Mouse (Mus musculus): Measurements from ENCODE around the gene Slain1. TPM values are rescaled to one million over a fixed set of nuclear protein-coding genes. Genes with fewer than 3 reads are reported as not detected.

Slain1 gene
- polyA plus RNA-seq, 1 experiment: not detected

DNA sequence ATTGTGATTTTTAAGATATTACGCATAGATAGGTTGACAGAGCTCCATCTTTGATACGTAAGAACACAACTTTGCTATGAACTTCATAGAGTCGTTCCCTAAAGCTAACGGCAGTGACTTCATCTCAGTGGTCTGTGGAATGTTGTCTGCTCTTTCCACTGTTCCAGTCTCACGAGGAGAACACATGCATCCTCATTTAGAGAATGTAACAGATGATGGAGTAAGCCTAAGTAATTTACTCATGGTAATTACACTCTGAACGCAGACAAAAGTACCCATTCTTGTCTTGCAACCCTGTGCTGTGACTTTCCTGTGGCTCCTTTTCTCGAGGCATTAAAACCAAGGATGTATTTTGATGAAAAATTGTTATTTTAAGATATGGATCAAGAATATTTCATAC is 104.0 kb downstream of the Slain1 start:
- TF ChIP-seq MYOD1 (IDR thresholded peaks at IDR 0.05; ENCODE audit: control insufficient read depth, insufficient read length, low read depth): no peak
- no peak for TF ChIP-seq CTCF (IDR thresholded peaks at IDR 0.05; ENCODE audit: control insufficient read depth, insufficient read depth, insufficient read length)
- no peak for TF ChIP-seq MYOG (IDR thresholded peaks at IDR 0.05; ENCODE audit: control insufficient read depth, extremely low read depth, insufficient read length)
- no peak for TF ChIP-seq CEBPB (IDR thresholded peaks at IDR 0.05; ENCODE audit: low read depth)
- no peak for TF ChIP-seq USF1 (IDR thresholded peaks at IDR 0.05; ENCODE audit: low read depth)
- TF ChIP-seq FOSL1 (IDR thresholded peaks at IDR 0.05; ENCODE audit: insufficient read depth, low read length, poor library complexity, severe bottlenecking): no peak
- H3ac ChIP-seq (ENCODE audit: control insufficient read depth, insufficient read length, low read depth): no peak overlapping the region
- no peak overlapping the region for H3K4me3 ChIP-seq (ENCODE audit: insufficient read depth, poor library complexity, severe bottlenecking)
- no peaks in the 10 kb centered on the region for H3K27me3 ChIP-seq (ENCODE audit: control insufficient read depth, insufficient read depth, insufficient read length)
- no peaks in the 10 kb centered on the region for H3K79me3 ChIP-seq (ENCODE audit: low read depth)
- H3K79me2 ChIP-seq (ENCODE audit: control insufficient read depth, insufficient read depth): no peaks in the 10 kb centered on the region
- H3K36me3 ChIP-seq (ENCODE audit: control insufficient read depth, insufficient read depth): no peaks in the 10 kb centered on the region

DNA sequence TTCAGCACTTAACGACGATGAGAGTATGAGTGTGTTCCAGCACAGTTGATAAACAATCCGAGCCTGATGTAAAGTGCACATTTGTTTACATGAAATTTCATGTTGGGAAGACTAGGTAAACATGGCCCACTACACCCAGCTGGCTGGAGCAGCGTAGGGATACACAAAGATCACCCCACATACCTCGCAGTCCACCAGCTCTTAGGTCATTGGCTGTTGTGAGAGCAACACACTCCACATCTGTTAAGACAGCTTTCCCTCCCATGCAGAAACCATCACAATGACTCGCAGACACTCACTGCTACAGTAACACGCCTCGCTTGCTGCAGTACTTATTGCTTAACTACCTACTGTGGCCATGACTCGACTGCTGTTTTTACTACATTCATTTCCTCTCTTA is 104.4 kb downstream of the Slain1 start:
- H3K4me3 ChIP-seq (ENCODE audit: insufficient read depth, poor library complexity, severe bottlenecking): no peak overlapping the region
- no peaks in the 10 kb centered on the region for H3K79me3 ChIP-seq (ENCODE audit: low read depth)
- H3ac ChIP-seq (ENCODE audit: control insufficient read depth, insufficient read length, low read depth): no peak overlapping the region
- no peaks in the 10 kb centered on the region for H3K36me3 ChIP-seq (ENCODE audit: control insufficient read depth, insufficient read depth)
- no peaks in the 10 kb centered on the region for H3K79me2 ChIP-seq (ENCODE audit: control insufficient read depth, insufficient read depth)
- H3K27me3 ChIP-seq (ENCODE audit: control insufficient read depth, insufficient read depth, insufficient read length): no peaks in the 10 kb centered on the region
- no peak for TF ChIP-seq CEBPB (IDR thresholded peaks at IDR 0.05; ENCODE audit: low read depth)
- no peak for TF ChIP-seq FOSL1 (IDR thresholded peaks at IDR 0.05; ENCODE audit: insufficient read depth, low read length, poor library complexity, severe bottlenecking)
- TF ChIP-seq MYOD1 (IDR thresholded peaks at IDR 0.05; ENCODE audit: control insufficient read depth, insufficient read length, low read depth): no peak
- no peak for TF ChIP-seq MYOG (IDR thresholded peaks at IDR 0.05; ENCODE audit: control insufficient read depth, extremely low read depth, insufficient read length)
- TF ChIP-seq MAX (IDR thresholded peaks at IDR 0.05): no peak
- TF ChIP-seq CTCF (IDR thresholded peaks at IDR 0.05; ENCODE audit: control insufficient read depth, insufficient read depth, insufficient read length): no peak
- no peak for TF ChIP-seq USF1 (IDR thresholded peaks at IDR 0.05; ENCODE audit: low read depth)

Small RNAs within 50 kb of the gene (microRNA-seq; reads per million reads assigned to microRNA genes)
- gene Gm22877 (ENCODE audit: borderline microRNAs expressed): not detected

Other genes starting within 250 kb of the Slain1 start
- not detected for gene Scel, start 136.9 kb upstream of the Slain1 start, polyA plus RNA-seq (2012; fragmentation: generic; extraction: Trizol)
- not detected for gene Ednrb, start 194.2 kb downstream of the Slain1 start, polyA plus RNA-seq (2012; fragmentation: generic; extraction: Trizol)

Data from C2C12 (cell line).